Mouse (Mus musculus): ENCODE data around the gene Ccdc144b. TPM values are rescaled to one million over a fixed set of nuclear protein-coding genes. Genes with fewer than 3 reads are reported as not detected.

Ccdc144b gene
- total RNA-seq, 1 experiment = not detected

GRCm38 (mm10) chr3:36000275-36001239 is 52.8 kb downstream of the Ccdc144b start, which contains the start of gene Mccc1:
Gene Mccc1, minus strand, starts transcription at chr3:36000678.
- Histone ChIP-seq H3K9me3 (ENCODE audit: control insufficient read depth, insufficient read depth, low read depth, low read length) (no peaks in the 10 kb centered on the region), H3K4me3 (ENCODE audit: insufficient read depth in 1 of 2, low read depth in 1 of 2, low read length in 2 of 2, poor library complexity in 1 of 2, severe bottlenecking in 1 of 2) (peak within 1 kb of the TSS; percentile 95 to 99), H3K9ac (ENCODE audit: insufficient read depth, low read depth, low read length, poor library complexity, severe bottlenecking) (peak within 1 kb of the TSS; percentile 94), H3K4me1 (ENCODE audit: control insufficient read depth in 2 of 2, insufficient read depth in 2 of 2, low read length in 2 of 2, poor library complexity in 1 of 2) (0 out of 4 replicates have a peak, but pooled peaks cover 0 to 3% of the 10 kb centered on the region in 2 experiments), H3K36me3 (ENCODE audit: control insufficient read depth, insufficient read depth, low read length, poor library complexity, severe bottlenecking) (no peaks in the 10 kb centered on the region), H3K27ac (ENCODE audit: insufficient read depth, low read depth, low read length, poor library complexity, severe bottlenecking) (peak within 1 kb of the TSS; percentile 77; the same call in 1 of the 2 replicates)
- TF ChIP-seq ZNF384 (IDR thresholded peaks at IDR 0.05; ENCODE audit: low read depth, low read length) (peak; percentile 99), MAFK (IDR thresholded peaks at IDR 0.05; ENCODE audit: insufficient read depth, low read depth, low read length) (no peak), CHD2 (IDR thresholded peaks at IDR 0.05; ENCODE audit: low read depth, low read length) (no peak), HCFC1 (IDR thresholded peaks at IDR 0.05; ENCODE audit: borderline replicate concordance, insufficient read depth, low read length) (peak; percentile 64; the same call in 1 of the 2 replicates), ZC3H11A (IDR thresholded peaks at IDR 0.05; ENCODE audit: borderline replicate concordance, low read depth, low read length) (no peak)
- DNase-seq (ENCODE audit: low read depth, low spot score) = peak; percentile 92
- in situ Hi-C loops (cut with MboI; ENCODE audit: low sequenced_read_pairs in 2 of 2, unreplicated experiment in 2 of 2) = no loop called here

GRCm38 (mm10) chr3:35994552-35995531 is 58.5 kb downstream of the Ccdc144b start:
- Histone ChIP-seq H3K4me1 (ENCODE audit: control insufficient read depth in 2 of 2, insufficient read depth in 2 of 2, low read length in 2 of 2, poor library complexity in 1 of 2) (peaks cover 1 to 2% of the 10 kb centered on the region in 2 experiments; a peak in 1 of 4 replicates), H3K9ac (ENCODE audit: insufficient read depth, low read depth, low read length, poor library complexity, severe bottlenecking) (no peak overlapping the region), H3K4me3 (ENCODE audit: insufficient read depth in 1 of 2, low read depth in 1 of 2, low read length in 2 of 2, poor library complexity in 1 of 2, severe bottlenecking in 1 of 2) (no peak overlapping the region), H3K9me3 (ENCODE audit: control insufficient read depth, insufficient read depth, low read depth, low read length) (no peaks in the 10 kb centered on the region), H3K27ac (ENCODE audit: insufficient read depth, low read depth, low read length, poor library complexity, severe bottlenecking) (no peak overlapping the region), H3K36me3 (ENCODE audit: control insufficient read depth, insufficient read depth, low read length, poor library complexity, severe bottlenecking) (peaks cover 2% of the 10 kb centered on the region; the same call in 1 of the 2 replicates)
- in situ Hi-C loops (cut with MboI; ENCODE audit: low sequenced_read_pairs in 2 of 2, unreplicated experiment in 2 of 2) = no loop called here
- TF ChIP-seq CHD2 (IDR thresholded peaks at IDR 0.05; ENCODE audit: low read depth, low read length) = no peak
- TF ChIP-seq ZC3H11A (IDR thresholded peaks at IDR 0.05; ENCODE audit: borderline replicate concordance, low read depth, low read length) = no peak
- TF ChIP-seq ZNF384 (IDR thresholded peaks at IDR 0.05; ENCODE audit: low read depth, low read length) = no peak
- no peak for TF ChIP-seq MAFK (IDR thresholded peaks at IDR 0.05; ENCODE audit: insufficient read depth, low read depth, low read length)
- TF ChIP-seq HCFC1 (IDR thresholded peaks at IDR 0.05; ENCODE audit: borderline replicate concordance, insufficient read depth, low read length) = no peak
- no peak for DNase-seq (ENCODE audit: low read depth, low spot score)

GRCm38 (mm10) chr3:35990715-35991114 is 62.6 kb downstream of the Ccdc144b start:
- DNase-seq (ENCODE audit: low read depth, low spot score) = no peak
- Histone ChIP-seq H3K4me1 (ENCODE audit: control insufficient read depth in 2 of 2, insufficient read depth in 2 of 2, low read length in 2 of 2, poor library complexity in 1 of 2) (peaks cover 0 to 2% of the 10 kb centered on the region in 2 experiments; a peak in 1 of 4 replicates), H3K4me3 (ENCODE audit: insufficient read depth in 1 of 2, low read depth in 1 of 2, low read length in 2 of 2, poor library complexity in 1 of 2, severe bottlenecking in 1 of 2) (no peak overlapping the region), H3K27ac (ENCODE audit: insufficient read depth, low read depth, low read length, poor library complexity, severe bottlenecking) (no peak overlapping the region), H3K9me3 (ENCODE audit: control insufficient read depth, insufficient read depth, low read depth, low read length) (no peaks in the 10 kb centered on the region), H3K9ac (ENCODE audit: insufficient read depth, low read depth, low read length, poor library complexity, severe bottlenecking) (no peak overlapping the region), H3K36me3 (ENCODE audit: control insufficient read depth, insufficient read depth, low read length, poor library complexity, severe bottlenecking) (peaks cover 10% of the 10 kb centered on the region)
- no peak for TF ChIP-seq ZNF384 (IDR thresholded peaks at IDR 0.05; ENCODE audit: low read depth, low read length)
- TF ChIP-seq CHD2 (IDR thresholded peaks at IDR 0.05; ENCODE audit: low read depth, low read length) = no peak
- no peak for TF ChIP-seq MAFK (IDR thresholded peaks at IDR 0.05; ENCODE audit: insufficient read depth, low read depth, low read length)
- no peak for TF ChIP-seq ZC3H11A (IDR thresholded peaks at IDR 0.05; ENCODE audit: borderline replicate concordance, low read depth, low read length)
- TF ChIP-seq HCFC1 (IDR thresholded peaks at IDR 0.05; ENCODE audit: borderline replicate concordance, insufficient read depth, low read length) = no peak
- in situ Hi-C loops (cut with MboI; ENCODE audit: low sequenced_read_pairs in 2 of 2, unreplicated experiment in 2 of 2) = no loop called here

GRCm38 (mm10) chr3:35988031-35988430 is 65.3 kb downstream of the Ccdc144b start:
- TF ChIP-seq MAFK (IDR thresholded peaks at IDR 0.05; ENCODE audit: insufficient read depth, low read depth, low read length) = no peak
- no peak for TF ChIP-seq ZC3H11A (IDR thresholded peaks at IDR 0.05; ENCODE audit: borderline replicate concordance, low read depth, low read length)
- no peak for TF ChIP-seq ZNF384 (IDR thresholded peaks at IDR 0.05; ENCODE audit: low read depth, low read length)
- no peak for TF ChIP-seq CHD2 (IDR thresholded peaks at IDR 0.05; ENCODE audit: low read depth, low read length)
- no peak for TF ChIP-seq HCFC1 (IDR thresholded peaks at IDR 0.05; ENCODE audit: borderline replicate concordance, insufficient read depth, low read length)
- DNase-seq (ENCODE audit: low read depth, low spot score) = no peak
- Histone ChIP-seq H3K9me3 (ENCODE audit: control insufficient read depth, insufficient read depth, low read depth, low read length) (no peaks in the 10 kb centered on the region), H3K36me3 (ENCODE audit: control insufficient read depth, insufficient read depth, low read length, poor library complexity, severe bottlenecking) (peaks cover 10% of the 10 kb centered on the region), H3K27ac (ENCODE audit: insufficient read depth, low read depth, low read length, poor library complexity, severe bottlenecking) (no peak overlapping the region), H3K4me3 (ENCODE audit: insufficient read depth in 1 of 2, low read depth in 1 of 2, low read length in 2 of 2, poor library complexity in 1 of 2, severe bottlenecking in 1 of 2) (no peak overlapping the region), H3K9ac (ENCODE audit: insufficient read depth, low read depth, low read length, poor library complexity, severe bottlenecking) (no peak overlapping the region), H3K4me1 (ENCODE audit: control insufficient read depth in 2 of 2, insufficient read depth in 2 of 2, low read length in 2 of 2, poor library complexity in 1 of 2) (no peaks in the 10 kb centered on the region)
- in situ Hi-C loops (cut with MboI; ENCODE audit: low sequenced_read_pairs in 2 of 2, unreplicated experiment in 2 of 2) = no loop called here
